Mouse (Mus musculus) ovary, postnatal 10 days (tissue): ENCODE data around the gene Vmn1r120.
"Not testable (repeated sequence)": the region's sequence is repeated elsewhere in the genome, so short reads cannot be mapped to it uniquely, and the experiment has no call there.

ENCODE experiments used
- DNase-seq: peaks from one replicate; pipeline ENCODE4 v3.0.0; 2022; ENCODE audit warnings: low spot score

Vmn1r120 gene

GRCm38 (mm10) chr7:21053684-21054083, at the start of gene Vmn1r120:
Gene Vmn1r120, minus strand, starts transcription at chr7:21053784.
- DNase-seq, result not testable (repeated sequence)

GRCm38 (mm10) chr7:21098413-21098812, 44.8 kb upstream of the Vmn1r120 start, which contains the start of gene Vmn1r121:
Gene Vmn1r121, minus strand, starts transcription at chr7:21098513.
- DNase-seq, result not testable (repeated sequence)

- not testable (repeated sequence) for DNase-seq
Measured at GRCm38 (mm10) chr7:21012355-21012754, 41.2 kb downstream of the Vmn1r120 start, which contains the start of gene Vmn1r119. Gene Vmn1r119, minus strand, starts transcription at chr7:21012455.
